Mouse (Mus musculus): ENCODE results near the gene Lamc3.

DNA sequence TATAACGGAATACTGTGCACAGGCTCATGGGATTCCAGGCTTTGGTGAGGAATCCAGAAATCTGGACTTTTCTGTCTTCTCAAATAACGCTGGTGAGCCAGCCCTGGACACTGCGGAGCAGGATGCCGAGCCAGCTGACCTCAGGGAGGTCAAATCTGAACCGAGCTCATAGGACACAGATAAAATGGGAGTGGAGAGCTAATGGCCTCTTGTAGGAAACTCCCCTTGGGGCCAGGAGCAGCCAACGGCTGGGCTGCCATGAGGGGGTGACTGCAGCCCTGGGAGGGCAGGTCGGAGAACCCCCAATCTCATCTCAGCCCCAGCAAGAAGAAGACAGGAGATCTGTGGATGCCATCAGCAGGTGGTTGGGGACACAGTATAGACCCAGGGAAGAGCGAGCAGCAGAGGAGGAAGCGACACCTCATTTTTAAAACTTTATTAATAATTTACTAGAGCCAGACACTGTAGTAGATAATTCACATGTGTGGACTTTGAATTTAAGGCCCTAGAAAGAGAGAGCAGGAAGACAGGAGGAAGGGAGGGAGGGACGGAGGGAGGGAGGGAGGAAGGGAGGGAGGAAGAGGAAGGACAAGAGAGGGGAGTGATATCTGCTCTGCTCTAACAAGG, 18.4 kb upstream of the Lamc3 start:
- TF ChIP-seq CTCF (IDR thresholded peaks at IDR 0.05; ENCODE audit: low read depth), result no peak
- no peak for TF ChIP-seq EP300 (IDR thresholded peaks at IDR 0.05; ENCODE audit: low read depth)

Data from liver, postnatal 0 days (tissue).